Mouse (Mus musculus): Measurements from ENCODE around the gene Fbxw21. TPM values are rescaled to one million over a fixed set of nuclear protein-coding genes. Genes with fewer than 3 reads are reported as not detected.
A peak's percentile ranks its signal among the peaks of the same experiment; 100 is the strongest.

The Fbxw21 gene
- polyA plus RNA-seq, 1 experiment from 2014 or later: not detected

- no peaks in the 10 kb centered on the region for H3K27me3 ChIP-seq
- peaks cover 57% of the 10 kb centered on the region for H3K4me1 ChIP-seq
- H3K9me3 ChIP-seq (replicated peaks): no peaks in the 10 kb centered on the region
- H3K4me3 ChIP-seq: peak overlapping the region; percentile 75
- H3K9ac ChIP-seq: peak overlapping the region; percentile 97
- WGBS: 6% methylated on average over 6 of the region's 6 CpGs
- no peak for ATAC-seq
- H3K36me3 ChIP-seq (ENCODE audit: poor library complexity, severe bottlenecking): peaks cover 43% of the 10 kb centered on the region
- peak overlapping the region; percentile 98 for H3K4me2 ChIP-seq
- peak overlapping the region; percentile 100 for H3K27ac ChIP-seq
These were observed 64.5 kb downstream of the Fbxw21 start for GRCm38 (mm10) chr9:109097291-109097690.

- ATAC-seq: no peak
- Histone ChIP-seq H3K4me3 (peak overlapping the region; percentile 75), H3K4me2 (peak overlapping the region; percentile 98), H3K9me3 (replicated peaks) (no peaks in the 10 kb centered on the region), H3K36me3 (ENCODE audit: poor library complexity, severe bottlenecking) (peaks cover 42% of the 10 kb centered on the region), H3K27me3 (no peaks in the 10 kb centered on the region), H3K27ac (peak overlapping the region; percentile 100), H3K4me1 (peaks cover 57% of the 10 kb centered on the region), H3K9ac (peak overlapping the region; percentile 97)
- WGBS: 9% methylated on average over 6 of the region's 6 CpGs
These were observed 65.0 kb downstream of the Fbxw21 start for GRCm38 (mm10) chr9:109096856-109097255.

- Histone ChIP-seq H3K9ac (peak overlapping the region; percentile 97), H3K4me2 (peak overlapping the region; percentile 98), H3K9me3 (replicated peaks) (no peaks in the 10 kb centered on the region), H3K27me3 (no peaks in the 10 kb centered on the region), H3K4me3 (peak overlapping the region; percentile 75), H3K36me3 (ENCODE audit: poor library complexity, severe bottlenecking) (peaks cover 42% of the 10 kb centered on the region), H3K27ac (peak overlapping the region; percentile 100), H3K4me1 (peaks cover 57% of the 10 kb centered on the region)
- WGBS: 4% methylated on average over 9 of the region's 9 CpGs
- peak; percentile 12; the same call in 1 of the 2 replicates for ATAC-seq
These were observed 65.6 kb downstream of the Fbxw21 start for GRCm38 (mm10) chr9:109096251-109096661.

- ATAC-seq: peak; percentile 73
- peak within 1 kb of the TSS; percentile 75 for H3K4me3 ChIP-seq
- WGBS: 0% methylated on average over 62 of the region's 102 CpGs
- H3K27ac ChIP-seq: peak within 1 kb of the TSS; percentile 100
- peaks cover 40% of the 10 kb centered on the region for H3K36me3 ChIP-seq (ENCODE audit: poor library complexity, severe bottlenecking)
- H3K9me3 ChIP-seq (replicated peaks): no peaks in the 10 kb centered on the region
- peak within 1 kb of the TSS; percentile 98 for H3K4me2 ChIP-seq
- peak within 1 kb of the TSS; percentile 97 for H3K9ac ChIP-seq
- no peaks in the 10 kb centered on the region for H3K27me3 ChIP-seq
- H3K4me1 ChIP-seq: peaks cover 59% of the 10 kb centered on the region
These were observed 66.5 kb downstream of the Fbxw21 start, which contains the start of gene Plxnb1 for GRCm38 (mm10) chr9:109095137-109095982. TSS of gene Plxnb1 (plus strand) at chr9:109095389.

- no peak for ATAC-seq
- 2% methylated on average over 21 of the region's 21 CpGs for WGBS
- H3K9ac ChIP-seq: peak overlapping the region; percentile 97
- no peaks in the 10 kb centered on the region for H3K27me3 ChIP-seq
- H3K4me1 ChIP-seq: peaks cover 61% of the 10 kb centered on the region
- H3K4me3 ChIP-seq: peak overlapping the region; percentile 75
- peak overlapping the region; percentile 100 for H3K27ac ChIP-seq
- H3K4me2 ChIP-seq: peak overlapping the region; percentile 98
- H3K9me3 ChIP-seq (replicated peaks): no peaks in the 10 kb centered on the region
- H3K36me3 ChIP-seq (ENCODE audit: poor library complexity, severe bottlenecking): peaks cover 40% of the 10 kb centered on the region
These were observed 67.2 kb downstream of the Fbxw21 start for GRCm38 (mm10) chr9:109094553-109095136.

GRCm38 (mm10) chr9:109093786-109094552 is 67.9 kb downstream of the Fbxw21 start:
- Histone ChIP-seq H3K27me3 (no peaks in the 10 kb centered on the region), H3K9me3 (replicated peaks) (no peaks in the 10 kb centered on the region), H3K4me2 (peak overlapping the region; percentile 98), H3K4me3 (peak overlapping the region; percentile 75), H3K36me3 (ENCODE audit: poor library complexity, severe bottlenecking) (peaks cover 40% of the 10 kb centered on the region), H3K9ac (peak overlapping the region; percentile 97), H3K27ac (peak overlapping the region; percentile 100), H3K4me1 (peaks cover 55% of the 10 kb centered on the region)
- 15% methylated on average over 11 of the region's 11 CpGs for WGBS
- ATAC-seq: no peak

GRCm38 (mm10) chr9:109092799-109093198 is 69.0 kb downstream of the Fbxw21 start:
- Histone ChIP-seq H3K36me3 (ENCODE audit: poor library complexity, severe bottlenecking) (peaks cover 38% of the 10 kb centered on the region), H3K27ac (no peak overlapping the region)

GRCm38 (mm10) chr9:109091802-109092201 is 70.0 kb downstream of the Fbxw21 start:
- peaks cover 37% of the 10 kb centered on the region for H3K4me1 ChIP-seq
- H3K9ac ChIP-seq: no peak overlapping the region
- no peak for ATAC-seq
- no peak overlapping the region for H3K4me2 ChIP-seq
- WGBS: 96% methylated on average over 8 of the region's 8 CpGs
- no peaks in the 10 kb centered on the region for H3K27me3 ChIP-seq
- H3K27ac ChIP-seq: no peak overlapping the region
- H3K36me3 ChIP-seq (ENCODE audit: poor library complexity, severe bottlenecking): peaks cover 38% of the 10 kb centered on the region
- no peak overlapping the region for H3K4me3 ChIP-seq
- no peaks in the 10 kb centered on the region for H3K9me3 ChIP-seq (replicated peaks)

More at GRCm38 (mm10) chr9:109092799-109093198, 69.0 kb downstream of the Fbxw21 start:
- no peak overlapping the region for H3K4me3 ChIP-seq
- no peak for ATAC-seq
- H3K9ac ChIP-seq: no peak overlapping the region
- peaks cover 47% of the 10 kb centered on the region for H3K4me1 ChIP-seq
- H3K27me3 ChIP-seq: no peaks in the 10 kb centered on the region
- 57% methylated on average over 6 of the region's 6 CpGs for WGBS
- no peak overlapping the region for H3K4me2 ChIP-seq
- no peaks in the 10 kb centered on the region for H3K9me3 ChIP-seq (replicated peaks)

GRCm38 (mm10) chr9:109090446-109090845 is 71.4 kb downstream of the Fbxw21 start:
- Histone ChIP-seq H3K4me1 (peaks cover 34% of the 10 kb centered on the region), H3K4me3 (no peak overlapping the region), H3K9me3 (replicated peaks) (no peaks in the 10 kb centered on the region), H3K4me2 (no peak overlapping the region), H3K27ac (0 out of 2 replicates have a peak overlapping the region, but pooled peaks have one; percentile 2), H3K36me3 (ENCODE audit: poor library complexity, severe bottlenecking) (peaks cover 38% of the 10 kb centered on the region), H3K9ac (0 out of 2 replicates have a peak overlapping the region, but pooled peaks have one; percentile 7), H3K27me3 (no peaks in the 10 kb centered on the region)
- ATAC-seq: no peak
- WGBS: 12% methylated on average over 15 of the region's 15 CpGs
